Mouse (Mus musculus) frontal cortex, postnatal 10 days (tissue): Measurements from ENCODE around the gene Clstn3.
"Not testable (repeated sequence)": the region's sequence is repeated elsewhere in the genome, so short reads cannot be mapped to it uniquely, and the experiment has no call there.

Source experiments
- DNase-seq, 2 experiments: peaks; one replicate each; pipeline ENCODE4 v3.0.0; 2022; ENCODE audit warnings: low spot score in 2 of 2, mixed read lengths in 1 of 2

Gene Clstn3

GRCm38 (mm10) chr6:124479573-124479930 lies 15.0 kb upstream of the Clstn3 start:
- no peak for DNase-seq

- no peak for DNase-seq
Measured at GRCm38 (mm10) chr6:124478874-124479572, 14.4 kb upstream of the Clstn3 start.

DNA sequence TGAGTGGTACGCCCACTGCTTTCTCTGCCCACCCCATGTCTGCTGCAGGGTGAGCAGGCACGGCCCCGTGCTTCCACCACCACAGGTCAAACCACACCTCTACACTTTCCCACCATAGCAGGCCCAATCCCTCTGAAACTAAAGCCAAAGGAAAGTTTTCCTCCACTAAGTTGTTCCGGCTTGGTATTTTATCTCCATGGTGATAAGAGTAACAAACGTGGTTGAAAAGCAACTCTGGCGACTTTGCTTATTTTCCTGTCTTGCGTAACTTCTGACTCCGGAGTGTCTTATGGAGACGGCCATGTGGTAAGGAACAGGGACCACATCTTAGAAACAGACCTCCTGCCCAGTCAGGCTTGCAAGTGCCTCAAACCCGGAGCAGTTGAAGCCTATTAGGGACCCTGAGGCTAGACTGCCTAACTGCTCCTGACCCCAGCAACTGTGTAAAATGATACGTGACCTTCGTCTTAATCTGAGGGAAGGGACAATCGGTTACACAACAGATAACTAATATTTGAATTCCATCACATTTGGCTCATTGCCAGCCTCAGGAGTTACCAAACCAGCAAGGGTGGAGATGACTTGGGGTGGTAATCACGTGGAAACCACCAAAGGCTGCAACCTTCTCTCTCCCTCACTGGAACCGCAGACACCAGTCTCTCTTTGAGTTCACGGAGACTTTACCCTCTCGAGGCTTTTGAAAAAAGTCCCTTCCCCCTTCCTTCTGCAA lies 13.5 kb upstream of the Clstn3 start:
- DNase-seq: no peak

GRCm38 (mm10) chr6:124477221-124477655 lies 12.6 kb upstream of the Clstn3 start:
- no peak for DNase-seq

- no peak for DNase-seq
Measured at GRCm38 (mm10) chr6:124476796-124477195, 12.2 kb upstream of the Clstn3 start.

GRCm38 (mm10) chr6:124476216-124476615 lies 11.6 kb upstream of the Clstn3 start:
- no peak for DNase-seq

DNA sequence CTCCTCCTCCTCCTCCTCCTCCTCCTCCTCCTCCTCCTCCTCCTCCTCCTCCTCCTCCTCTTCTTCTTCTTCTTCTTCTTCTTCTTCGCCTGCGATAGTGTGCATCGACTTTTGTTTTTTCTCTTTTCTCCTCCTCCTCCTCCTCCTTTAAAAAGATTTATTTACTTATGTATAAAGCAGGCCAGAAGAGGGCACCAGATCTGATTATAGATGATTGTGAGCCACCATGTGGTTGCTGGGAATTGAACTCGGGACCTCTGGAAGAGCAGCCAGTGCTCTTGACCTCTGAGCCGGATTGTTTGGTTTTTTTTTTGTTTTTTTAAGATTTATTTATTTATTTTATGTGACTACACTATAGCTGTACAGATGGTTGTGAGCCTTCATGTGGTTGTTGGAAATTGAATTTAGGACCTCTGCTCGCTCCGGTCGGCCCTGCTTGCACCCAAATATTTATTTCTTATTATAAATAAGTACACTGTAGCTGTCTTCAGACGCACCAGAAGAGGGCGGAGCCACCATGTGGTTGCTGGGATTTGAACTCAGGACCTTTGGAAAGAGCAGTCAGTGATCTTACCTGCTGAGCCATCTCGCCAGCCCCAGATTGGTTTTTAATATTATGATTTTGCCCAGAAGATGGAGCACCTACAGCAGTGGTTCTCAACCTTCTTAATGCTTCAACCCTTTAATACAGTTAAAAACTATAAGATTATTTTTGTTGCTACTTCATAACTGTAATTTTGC lies 10.9 kb upstream of the Clstn3 start:
- DNase-seq: not testable (repeated sequence)

DNA sequence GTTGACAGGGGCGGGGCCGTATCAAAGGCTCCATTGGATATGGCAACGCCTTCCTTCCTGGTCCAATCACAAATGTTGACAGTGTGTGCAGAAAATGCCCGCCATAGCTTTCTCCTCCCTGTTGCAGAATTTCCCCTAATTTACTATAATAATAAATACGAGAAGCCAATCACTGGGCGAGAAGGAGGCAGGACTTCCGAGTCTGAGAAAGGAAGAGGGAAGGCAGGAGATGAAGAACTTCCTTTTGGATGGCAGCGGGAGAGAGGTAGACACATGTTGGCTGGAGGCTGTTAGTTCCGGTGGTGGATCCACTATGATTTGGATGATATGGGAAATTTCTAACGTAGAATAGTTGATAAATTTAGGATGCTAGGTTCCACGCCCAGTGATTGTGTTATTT lies 10.0 kb upstream of the Clstn3 start:
- DNase-seq: no peak

- no peak for DNase-seq
Measured at GRCm38 (mm10) chr6:124472801-124473200, 8.2 kb upstream of the Clstn3 start.

DNA sequence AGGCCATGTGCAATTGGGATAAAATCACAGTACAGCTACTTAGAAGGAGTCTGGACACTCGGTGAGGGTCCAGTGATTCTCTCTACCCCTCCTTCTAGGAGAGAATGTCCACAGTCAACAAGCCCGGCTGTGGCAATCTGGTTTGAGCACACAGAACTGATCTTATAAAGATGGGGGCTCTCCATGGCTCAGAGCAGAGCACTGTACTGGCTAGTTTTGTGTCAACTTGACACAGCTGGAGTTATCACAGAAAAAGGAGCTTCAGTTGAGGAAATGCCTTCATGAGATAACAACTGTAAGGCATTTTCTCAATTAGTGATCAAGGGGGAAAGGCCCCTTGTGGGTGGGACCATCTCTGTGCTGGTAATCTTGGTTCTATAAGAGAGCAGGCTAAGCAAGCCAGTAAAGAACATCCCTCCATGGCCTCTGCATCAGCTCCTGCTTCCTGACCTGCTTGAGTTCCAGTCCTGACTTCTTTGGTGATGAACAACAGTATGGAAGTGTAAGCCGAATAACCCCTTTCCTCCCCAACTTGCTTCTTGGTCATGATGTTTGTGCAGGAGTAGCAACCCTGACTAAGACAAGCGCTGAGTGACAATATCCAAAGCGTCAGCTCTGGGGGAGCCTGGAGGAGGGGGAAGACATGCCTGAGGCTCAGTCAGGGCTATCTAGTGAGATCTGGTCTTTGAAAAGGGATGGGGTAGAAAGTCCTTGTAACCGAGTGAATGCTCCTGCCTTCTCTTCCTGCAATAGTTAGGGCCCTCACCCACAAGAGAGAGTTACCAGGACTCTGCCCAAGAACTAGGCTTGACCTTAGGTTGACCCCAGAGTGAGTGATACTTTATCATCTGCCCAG lies 7.4 kb upstream of the Clstn3 start:
- DNase-seq: not testable (repeated sequence)

GRCm38 (mm10) chr6:124471121-124471520 lies 6.5 kb upstream of the Clstn3 start:
- DNase-seq: no peak

- no peak for DNase-seq
Measured at GRCm38 (mm10) chr6:124465729-124466128, 1.1 kb upstream of the Clstn3 start.

DNA sequence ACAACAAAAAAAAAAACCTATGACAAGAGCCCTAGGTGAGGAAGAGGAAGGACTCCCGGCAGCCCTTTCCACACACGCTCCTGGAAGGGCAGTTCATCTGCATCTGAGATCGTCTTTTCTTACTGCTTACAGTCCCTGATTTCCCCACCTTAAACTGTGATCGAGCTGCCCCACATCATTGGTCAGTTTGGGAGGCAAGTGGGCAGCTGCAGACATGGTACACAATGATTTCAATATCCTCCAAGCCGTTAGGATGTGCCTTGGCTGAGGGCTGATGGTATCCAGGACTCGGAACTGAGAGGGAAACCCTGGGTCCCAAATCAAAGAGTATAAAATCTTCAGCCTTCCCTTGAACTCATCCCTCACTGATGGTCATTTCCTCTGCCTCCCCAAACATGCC lies 705 bp upstream of the Clstn3 start:
- no peak for DNase-seq

DNA sequence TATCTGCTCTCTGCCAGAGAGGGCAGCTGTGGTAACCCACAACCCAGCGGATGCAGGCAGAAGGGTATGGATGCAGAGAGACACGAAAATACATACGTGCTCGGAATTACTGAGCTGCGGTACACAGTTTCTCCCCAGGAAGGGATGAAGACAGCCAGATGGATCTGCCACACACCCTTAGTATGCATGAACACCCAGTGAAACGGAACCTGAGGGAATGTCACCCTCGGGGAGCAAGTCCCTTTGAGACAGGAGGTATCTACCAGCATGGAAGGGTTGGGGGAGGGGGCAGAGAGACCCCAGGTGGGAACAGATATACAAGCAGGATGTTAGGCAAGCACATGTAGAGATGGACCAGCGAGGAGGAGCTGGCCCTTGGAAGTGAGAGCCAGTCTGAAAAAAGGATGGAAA lies 708 bp downstream of the Clstn3 start:
- DNase-seq: peak; percentile 46 to 50

DNA sequence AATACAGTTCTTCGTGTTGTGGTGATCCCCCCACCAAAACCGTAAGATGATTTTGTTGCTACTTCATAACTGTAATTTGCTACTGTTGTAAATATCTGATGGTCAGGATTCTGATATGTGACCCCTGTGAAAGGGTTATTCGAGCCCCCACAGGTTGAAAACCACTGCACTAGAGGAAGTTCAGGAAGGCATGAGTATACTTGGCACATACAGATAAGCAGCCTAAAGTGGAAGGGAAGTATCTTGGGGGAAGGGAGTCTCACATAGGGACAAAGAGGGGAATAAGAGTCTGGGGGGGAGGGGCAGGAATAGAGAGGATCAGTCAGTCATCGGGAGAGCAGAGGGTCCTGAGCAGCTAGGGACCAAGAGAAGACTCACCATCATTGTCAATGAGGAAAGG lies 5.2 kb downstream of the Clstn3 start:
- DNase-seq: no peak

GRCm38 (mm10) chr6:124458505-124458904 lies 6.1 kb downstream of the Clstn3 start:
- DNase-seq: no peak

DNA sequence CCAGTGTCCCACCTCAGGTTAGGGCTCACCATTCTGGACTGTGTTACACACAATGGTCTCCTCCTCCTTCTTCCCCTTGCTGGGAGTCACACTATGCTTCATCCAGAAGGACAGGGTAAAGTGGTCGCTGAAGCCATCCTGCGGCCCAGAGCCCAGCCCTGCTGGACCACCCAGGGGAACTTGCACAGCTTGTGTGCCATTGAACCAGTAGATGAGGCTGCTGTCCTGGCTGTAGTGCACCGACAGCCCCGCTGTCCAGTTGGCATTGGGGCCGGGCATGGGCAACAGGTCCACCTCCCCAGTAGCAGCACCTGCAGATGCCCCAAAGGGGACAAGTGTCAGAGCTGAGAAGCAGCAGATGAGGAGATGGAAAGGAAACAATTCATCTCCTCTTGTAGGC lies 6.8 kb downstream of the Clstn3 start:
- no peak for DNase-seq

- DNase-seq: no peak
Measured at GRCm38 (mm10) chr6:124456243-124456642, 8.4 kb downstream of the Clstn3 start.

- DNase-seq: no peak
Measured at GRCm38 (mm10) chr6:124453756-124454155, 10.8 kb downstream of the Clstn3 start.

DNA sequence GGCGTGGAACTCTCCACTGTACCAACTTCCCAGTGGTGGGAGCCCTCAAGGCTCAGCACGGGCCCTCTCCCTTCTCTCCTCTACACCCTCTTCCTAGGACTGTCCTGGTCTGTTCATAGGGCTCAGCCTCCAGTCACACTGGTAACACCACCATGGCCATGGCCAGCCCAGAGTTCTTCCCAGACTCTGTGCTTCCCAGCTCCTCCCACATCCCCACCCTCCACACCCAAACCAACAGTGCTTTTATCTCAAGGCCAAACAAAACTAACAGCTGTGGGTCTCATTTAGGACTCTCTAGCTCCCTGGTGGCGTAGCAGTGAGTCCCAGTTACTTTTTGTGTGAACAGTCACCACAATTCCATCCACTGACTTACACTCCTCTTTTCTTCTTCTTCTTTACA lies 12.6 kb downstream of the Clstn3 start:
- DNase-seq: no peak

DNA sequence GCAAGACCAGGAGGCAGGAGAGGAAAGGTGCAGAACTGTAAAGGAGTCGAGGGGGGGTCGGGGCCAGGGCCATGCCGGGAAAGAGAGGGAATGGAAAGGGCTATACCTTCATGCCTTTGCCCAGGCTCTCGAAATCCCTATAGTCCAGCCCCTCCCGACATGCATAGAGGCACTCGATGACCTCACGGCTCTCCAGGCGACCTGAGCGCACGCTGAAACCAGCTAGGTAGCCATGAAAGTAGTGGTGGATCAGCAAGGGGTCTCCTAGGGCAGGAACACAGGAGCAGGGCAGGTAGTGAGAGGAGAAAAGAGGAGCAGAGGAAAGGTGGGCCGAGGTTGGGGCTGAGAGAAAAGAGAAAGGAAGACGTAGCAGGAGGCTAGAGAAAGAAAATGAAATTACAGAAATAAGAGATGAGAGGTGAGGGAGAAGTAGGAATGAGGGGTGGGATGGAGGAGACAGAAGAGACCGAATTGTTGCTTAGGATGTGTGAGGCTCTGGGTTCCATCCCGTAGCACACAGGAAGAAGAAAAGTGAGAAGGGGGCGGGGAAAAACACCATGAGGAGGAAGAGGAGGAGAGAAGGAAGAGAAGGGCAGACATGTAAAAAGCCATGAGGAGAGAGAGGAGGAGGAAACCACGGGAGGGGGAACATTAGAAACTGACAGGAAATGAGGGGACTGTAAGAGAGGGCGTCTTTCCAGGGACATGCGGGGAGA lies 14.8 kb downstream of the Clstn3 start:
- DNase-seq: no peak
